Mouse (Mus musculus): Measurements from ENCODE around the gene Rnpepl1. TPM values are rescaled to one million over a fixed set of nuclear protein-coding genes. Genes with fewer than 3 reads are reported as not detected.
A peak's percentile ranks its signal among the peaks of the same experiment; 100 is the strongest.

The Rnpepl1 gene
- polyA plus RNA-seq, 1 experiment from 2014 or later = 29.4 TPM

DNA sequence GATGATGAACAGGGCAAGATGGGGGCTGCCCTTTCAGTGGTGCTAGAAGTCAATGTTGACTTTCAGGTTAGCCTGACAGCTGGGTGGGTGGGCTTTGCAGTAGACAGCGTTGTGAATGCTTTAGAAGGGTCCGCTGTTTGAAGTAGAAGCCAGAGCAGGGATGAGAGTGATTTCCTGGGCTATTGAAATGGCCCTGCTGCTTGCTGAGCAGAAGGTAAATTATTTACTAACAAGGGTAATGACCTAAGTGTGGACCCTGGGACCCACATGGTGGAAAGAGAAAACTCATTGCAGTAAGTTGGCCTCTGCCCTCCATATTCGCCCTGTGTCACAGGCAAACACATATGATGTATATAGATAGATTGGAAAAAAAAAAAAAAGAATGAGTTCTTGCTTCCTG lies 25.9 kb downstream of the Rnpepl1 start:
- 0 out of 2 replicates have a peak overlapping the region, but pooled peaks have one; percentile 56 for H3K4me2 ChIP-seq (replicated peaks; ENCODE audit: low read depth, low read length)
- 67% methylated on average over 3 of the region's 3 CpGs for WGBS
- ATAC-seq (ENCODE audit: insufficient number of reproducible peaks, insufficient read depth, low FRiP score, low read depth) = no peak
- H3K36me3 ChIP-seq (ENCODE audit: control insufficient read depth, insufficient read depth, low read length) = peaks cover 22% of the 10 kb centered on the region
- H3K4me1 ChIP-seq (ENCODE audit: control insufficient read depth, insufficient read depth, low read length) = peaks cover 13% of the 10 kb centered on the region
- H3K4me3 ChIP-seq (ENCODE audit: low read depth, low read length) = no peak overlapping the region
- no peaks in the 10 kb centered on the region for H3K27me3 ChIP-seq (ENCODE audit: control insufficient read depth, insufficient read depth, low read length)
- H3K9ac ChIP-seq (replicated peaks; ENCODE audit: low read depth, low read length) = no peak overlapping the region
- peaks cover 5% of the 10 kb centered on the region; the same call in 1 of the 2 replicates for H3K9me3 ChIP-seq (ENCODE audit: control insufficient read depth, low read depth, low read length)
- no peak overlapping the region for H3K27ac ChIP-seq (ENCODE audit: low read length)

GRCm38 (mm10) chr1:92937797-92938196 lies 27.2 kb downstream of the Rnpepl1 start:
- Histone ChIP-seq H3K9ac (replicated peaks; ENCODE audit: low read depth, low read length) (no peak overlapping the region), H3K36me3 (ENCODE audit: control insufficient read depth, insufficient read depth, low read length) (peaks cover 23% of the 10 kb centered on the region), H3K4me2 (replicated peaks; ENCODE audit: low read depth, low read length) (no peak overlapping the region), H3K4me3 (ENCODE audit: low read depth, low read length) (no peak overlapping the region), H3K27me3 (ENCODE audit: control insufficient read depth, insufficient read depth, low read length) (no peaks in the 10 kb centered on the region), H3K4me1 (ENCODE audit: control insufficient read depth, insufficient read depth, low read length) (peaks cover 13% of the 10 kb centered on the region), H3K27ac (ENCODE audit: low read length) (no peak overlapping the region; the same call in 1 of the 2 replicates), H3K9me3 (ENCODE audit: control insufficient read depth, low read depth, low read length) (peaks cover 5% of the 10 kb centered on the region; the same call in 1 of the 2 replicates)
- no peak for ATAC-seq (ENCODE audit: insufficient number of reproducible peaks, insufficient read depth, low FRiP score, low read depth)
- WGBS = 81% methylated on average over 3 of the region's 3 CpGs

DNA sequence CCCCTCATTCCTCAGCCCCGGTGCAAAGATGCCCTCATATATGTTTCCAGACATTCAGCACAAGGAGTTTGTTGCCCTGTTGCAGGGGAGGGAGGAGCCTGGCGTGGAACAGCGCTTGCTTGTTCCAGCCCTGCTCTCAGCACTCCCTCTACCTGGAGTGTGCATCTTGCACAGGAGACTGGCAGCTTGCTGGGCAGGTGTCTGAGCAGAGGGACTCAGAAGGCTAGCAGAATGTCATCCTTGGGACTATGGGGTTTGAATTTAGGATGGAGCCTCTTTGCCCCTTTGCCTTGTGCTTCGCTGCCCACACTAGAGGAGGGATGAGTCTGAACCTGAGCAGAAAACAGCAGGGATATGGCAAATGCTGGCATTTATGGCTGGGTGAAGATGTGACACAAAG lies 29.2 kb downstream of the Rnpepl1 start:
- Histone ChIP-seq H3K27ac (ENCODE audit: low read length) (no peak overlapping the region), H3K9me3 (ENCODE audit: control insufficient read depth, low read depth, low read length) (no peaks in the 10 kb centered on the region), H3K27me3 (ENCODE audit: control insufficient read depth, insufficient read depth, low read length) (no peaks in the 10 kb centered on the region), H3K36me3 (ENCODE audit: control insufficient read depth, insufficient read depth, low read length) (peaks cover 39% of the 10 kb centered on the region), H3K4me3 (ENCODE audit: low read depth, low read length) (no peak overlapping the region), H3K4me2 (replicated peaks; ENCODE audit: low read depth, low read length) (no peak overlapping the region), H3K4me1 (ENCODE audit: control insufficient read depth, insufficient read depth, low read length) (peaks cover 9% of the 10 kb centered on the region), H3K9ac (replicated peaks; ENCODE audit: low read depth, low read length) (no peak overlapping the region)
- WGBS = 96% methylated on average over 4 of the region's 4 CpGs
- ATAC-seq (ENCODE audit: insufficient number of reproducible peaks, insufficient read depth, low FRiP score, low read depth) = no peak

GRCm38 (mm10) chr1:92943219-92943989 lies 32.8 kb downstream of the Rnpepl1 start:
- Histone ChIP-seq H3K9me3 (ENCODE audit: control insufficient read depth, low read depth, low read length) (no peaks in the 10 kb centered on the region), H3K27me3 (ENCODE audit: control insufficient read depth, insufficient read depth, low read length) (no peaks in the 10 kb centered on the region), H3K4me3 (ENCODE audit: low read depth, low read length) (no peak overlapping the region), H3K36me3 (ENCODE audit: control insufficient read depth, insufficient read depth, low read length) (peaks cover 61% of the 10 kb centered on the region), H3K27ac (ENCODE audit: low read length) (no peak overlapping the region), H3K4me2 (replicated peaks; ENCODE audit: low read depth, low read length) (no peak overlapping the region), H3K4me1 (ENCODE audit: control insufficient read depth, insufficient read depth, low read length) (no peaks in the 10 kb centered on the region), H3K9ac (replicated peaks; ENCODE audit: low read depth, low read length) (no peak overlapping the region)
- WGBS = 96% methylated on average over 19 of the region's 19 CpGs
- ATAC-seq (ENCODE audit: insufficient number of reproducible peaks, insufficient read depth, low FRiP score, low read depth) = no peak

- Histone ChIP-seq H3K27me3 (ENCODE audit: control insufficient read depth, insufficient read depth, low read length) (no peaks in the 10 kb centered on the region), H3K4me3 (ENCODE audit: low read depth, low read length) (no peak overlapping the region), H3K9ac (replicated peaks; ENCODE audit: low read depth, low read length) (no peak overlapping the region), H3K36me3 (ENCODE audit: control insufficient read depth, insufficient read depth, low read length) (peaks cover 39% of the 10 kb centered on the region), H3K4me1 (ENCODE audit: control insufficient read depth, insufficient read depth, low read length) (no peaks in the 10 kb centered on the region), H3K4me2 (replicated peaks; ENCODE audit: low read depth, low read length) (no peak overlapping the region), H3K27ac (ENCODE audit: low read length) (no peak overlapping the region), H3K9me3 (ENCODE audit: control insufficient read depth, low read depth, low read length) (no peaks in the 10 kb centered on the region)
- 92% methylated on average over 3 of the region's 3 CpGs for WGBS
- no peak for ATAC-seq (ENCODE audit: insufficient number of reproducible peaks, insufficient read depth, low FRiP score, low read depth)
Measured at GRCm38 (mm10) chr1:92947966-92948365, 37.4 kb downstream of the Rnpepl1 start.

GRCm38 (mm10) chr1:92949426-92949825 lies 38.8 kb downstream of the Rnpepl1 start:
- no peak for ATAC-seq (ENCODE audit: insufficient number of reproducible peaks, insufficient read depth, low FRiP score, low read depth)
- no peak overlapping the region for H3K4me3 ChIP-seq (ENCODE audit: low read depth, low read length)

GRCm38 (mm10) chr1:92950607-92951006 lies 40.0 kb downstream of the Rnpepl1 start, which contains the start of gene Gpr35:
Gene Gpr35, plus strand, starts transcription at chr1:92950865.
- Histone ChIP-seq H3K9me3 (ENCODE audit: control insufficient read depth, low read depth, low read length) (no peaks in the 10 kb centered on the region), H3K4me1 (ENCODE audit: control insufficient read depth, insufficient read depth, low read length) (no peaks in the 10 kb centered on the region), H3K4me2 (replicated peaks; ENCODE audit: low read depth, low read length) (peak within 1 kb of the TSS; percentile 22), H3K27me3 (ENCODE audit: control insufficient read depth, insufficient read depth, low read length) (no peaks in the 10 kb centered on the region), H3K36me3 (ENCODE audit: control insufficient read depth, insufficient read depth, low read length) (peaks cover 22% of the 10 kb centered on the region), H3K4me3 (ENCODE audit: low read depth, low read length) (peak within 1 kb of the TSS; percentile 8), H3K27ac (ENCODE audit: low read length) (peak within 1 kb of the TSS; percentile 39; the same call in 1 of the 2 replicates), H3K9ac (replicated peaks; ENCODE audit: low read depth, low read length) (no peak within 1 kb of the TSS)
- 64% methylated on average over 5 of the region's 5 CpGs for WGBS
- ATAC-seq (ENCODE audit: insufficient number of reproducible peaks, insufficient read depth, low FRiP score, low read depth) = peak; percentile 73

More at GRCm38 (mm10) chr1:92949426-92949825, 38.8 kb downstream of the Rnpepl1 start:
- 57% methylated on average over 6 of the region's 6 CpGs for WGBS
- Histone ChIP-seq H3K4me2 (replicated peaks; ENCODE audit: low read depth, low read length) (no peak overlapping the region), H3K9me3 (ENCODE audit: control insufficient read depth, low read depth, low read length) (no peaks in the 10 kb centered on the region), H3K27ac (ENCODE audit: low read length) (no peak overlapping the region), H3K4me1 (ENCODE audit: control insufficient read depth, insufficient read depth, low read length) (no peaks in the 10 kb centered on the region), H3K9ac (replicated peaks; ENCODE audit: low read depth, low read length) (no peak overlapping the region), H3K27me3 (ENCODE audit: control insufficient read depth, insufficient read depth, low read length) (no peaks in the 10 kb centered on the region), H3K36me3 (ENCODE audit: control insufficient read depth, insufficient read depth, low read length) (peaks cover 28% of the 10 kb centered on the region)

DNA sequence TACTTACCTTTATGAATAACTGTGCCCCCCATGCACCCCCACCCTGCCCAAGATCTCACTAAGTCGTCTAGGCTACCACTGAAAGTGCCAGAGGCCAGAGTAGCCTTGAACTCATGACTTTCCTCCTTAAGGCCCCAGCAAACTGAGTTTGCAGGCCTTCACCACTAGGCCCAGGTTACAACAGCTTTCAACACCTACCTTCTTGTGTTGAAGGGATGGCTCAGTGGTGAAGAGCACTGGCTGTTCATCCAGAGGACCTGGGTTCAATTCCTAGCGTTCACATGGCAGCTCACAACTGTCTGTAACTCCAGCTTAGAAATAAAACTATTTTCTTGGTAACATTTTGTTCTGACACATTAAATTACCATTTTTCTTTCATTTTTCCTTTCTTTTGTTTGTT lies 43.1 kb downstream of the Rnpepl1 start:
- Histone ChIP-seq H3K27me3 (ENCODE audit: control insufficient read depth, insufficient read depth, low read length) (no peaks in the 10 kb centered on the region), H3K4me1 (ENCODE audit: control insufficient read depth, insufficient read depth, low read length) (no peaks in the 10 kb centered on the region), H3K4me2 (replicated peaks; ENCODE audit: low read depth, low read length) (no peak overlapping the region), H3K9me3 (ENCODE audit: control insufficient read depth, low read depth, low read length) (no peaks in the 10 kb centered on the region), H3K4me3 (ENCODE audit: low read depth, low read length) (no peak overlapping the region), H3K36me3 (ENCODE audit: control insufficient read depth, insufficient read depth, low read length) (no peaks in the 10 kb centered on the region), H3K27ac (ENCODE audit: low read length) (no peak overlapping the region), H3K9ac (replicated peaks; ENCODE audit: low read depth, low read length) (no peak overlapping the region)
- ATAC-seq (ENCODE audit: insufficient number of reproducible peaks, insufficient read depth, low FRiP score, low read depth) = no peak
- WGBS = 72% methylated on average over 2 of the region's 2 CpGs

Data from stomach, embryonic 14.5 days (tissue).